Mouse (Mus musculus) spleen, adult 2 months (tissue): ENCODE data around the gene Trmt1. TPM values are rescaled to one million over a fixed set of nuclear protein-coding genes. Genes with fewer than 3 reads are reported as not detected.
A peak's percentile ranks its signal among the peaks of the same experiment; 100 is the strongest.

ENCODE experiments used
- DNase-seq, 2 experiments: peaks; one replicate each; pipeline versions ENCODE4 v3.0.0 to v3.0.0-alpha.2; 2012 to 2021; ENCODE audit warnings: low spot score in 2 of 2, low read depth in 1 of 2
- H3K27ac ChIP-seq: fragments of 200-500 bp; 2 replicates; pipeline ENCODE4 v1.5.1; 2012; ENCODE audit warnings: low read length, inconsistent platforms; ENCODE audit not compliant: insufficient read depth
- H3K27me3 ChIP-seq: fragments of 200-500 bp; 2 replicates; pipeline ENCODE4 v1.6.1; 2012; ENCODE audit warnings: mild to moderate bottlenecking, moderate library complexity, low read length, inconsistent platforms; ENCODE audit not compliant: control insufficient read depth, insufficient read depth
- H3K36me3 ChIP-seq: fragments of 200-500 bp; 2 replicates; pipeline ENCODE4 v1.6.1; 2012; ENCODE audit warnings: mild to moderate bottlenecking, low read length, inconsistent platforms; ENCODE audit not compliant: control insufficient read depth, insufficient read depth
- H3K4me1 ChIP-seq: fragments of 200-500 bp; 2 replicates; pipeline ENCODE4 v1.6.1; 2011; ENCODE audit warnings: inconsistent platforms; ENCODE audit not compliant: control insufficient read depth, insufficient read depth, insufficient read length
- H3K4me3 ChIP-seq: fragments of 200-500 bp; 2 replicates; pipeline ENCODE4 v1.5.1; 2011; ENCODE audit warnings: mild to moderate bottlenecking, inconsistent platforms; ENCODE audit not compliant: insufficient read depth, insufficient read length; ENCODE audit errors: extremely low read depth
- CTCF ChIP-seq: fragments of 200-500 bp; IDR thresholded peaks from 2 replicates; pipeline ENCODE4 v1.5.1; 2011; ENCODE audit warnings: mild to moderate bottlenecking, inconsistent platforms; ENCODE audit not compliant: insufficient read depth, insufficient read length, insufficient replicate concordance; ENCODE audit errors: extremely low read depth
- POLR2A ChIP-seq: fragments of 200-500 bp; IDR thresholded peaks from 2 replicates; pipeline ENCODE4 v1.6.1; 2011; ENCODE audit warnings: low read depth, low read length, inconsistent platforms
- WGBS: fragments of 180-500 bp; shearing (Covaris S2); methylation state at CpG from one replicate; pipeline ENCODE4 v1.1.7; 2018; 5-methylcytosine and 5-hydroxymethylcytosine counted together
- polyA plus RNA-seq: library from polyadenylated mRNA; depleted of rRNA; stranded (reverse); fragments of >200 nt; gene quantifications from 2 replicates; pipeline ENCODE4 v1.2.3, GENCODE M21; 2012

Trmt1 gene
- polyA plus RNA-seq, 1 experiment: 98.1 TPM

DNA sequence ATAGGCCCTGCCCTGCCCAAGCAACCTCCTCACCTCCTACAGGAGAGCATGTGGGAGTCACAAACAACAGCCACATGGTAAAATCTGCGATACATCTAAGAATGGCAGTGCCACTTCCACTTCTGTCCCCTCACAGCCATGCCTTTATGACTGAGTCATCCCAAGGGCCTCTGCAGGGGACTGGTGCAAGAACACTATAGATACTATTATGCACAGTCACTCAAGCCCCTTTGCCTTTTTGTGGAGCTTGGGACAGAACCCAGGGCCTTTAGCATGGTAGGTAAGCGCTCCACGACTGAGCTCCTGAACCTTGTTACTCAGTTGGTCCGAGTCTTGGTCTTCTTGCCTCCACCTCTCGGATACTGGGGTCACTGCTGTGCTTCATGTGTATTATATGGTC is 8.8 kb upstream of the Trmt1 start:
- H3K27ac ChIP-seq: no peak overlapping the region
- TF ChIP-seq POLR2A: no peak
- no peak for TF ChIP-seq CTCF
- no peak overlapping the region for H3K4me3 ChIP-seq
- DNase-seq: no peak
- no peaks in the 10 kb centered on the region for H3K27me3 ChIP-seq
- peaks cover 21% of the 10 kb centered on the region for H3K36me3 ChIP-seq
- 92% methylated on average over 5 of the region's 5 CpGs for WGBS
- no peaks in the 10 kb centered on the region for H3K4me1 ChIP-seq

DNA sequence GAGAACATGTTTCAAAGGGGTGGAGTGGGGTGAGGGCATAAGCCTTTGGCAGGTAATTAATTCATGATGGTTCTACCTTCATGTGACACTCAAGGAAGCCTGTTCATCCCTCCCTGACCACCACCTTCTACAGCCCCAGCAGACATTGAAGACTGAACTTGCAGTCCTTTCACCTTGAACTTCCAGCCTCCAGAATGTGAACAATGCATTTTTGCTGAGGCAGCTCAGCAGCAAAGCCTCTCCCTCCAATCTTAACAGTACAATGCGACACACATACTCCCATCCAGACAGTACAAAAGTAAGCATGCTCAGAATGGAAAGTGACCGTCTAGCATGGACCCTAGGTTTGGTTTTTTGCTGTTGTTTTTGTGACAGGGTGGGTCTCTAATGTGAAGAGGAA is 4.6 kb upstream of the Trmt1 start:
- TF ChIP-seq POLR2A: no peak
- DNase-seq: no peak
- 85% methylated on average over 2 of the region's 2 CpGs for WGBS
- peaks cover 4% of the 10 kb centered on the region; the same call in 1 of the 2 replicates for H3K4me1 ChIP-seq
- H3K27ac ChIP-seq: no peak overlapping the region
- H3K27me3 ChIP-seq: no peaks in the 10 kb centered on the region
- 0 out of 2 replicates have a peak, but pooled peaks cover under 1% of the 10 kb centered on the region for H3K36me3 ChIP-seq
- no peak overlapping the region for H3K4me3 ChIP-seq

DNA sequence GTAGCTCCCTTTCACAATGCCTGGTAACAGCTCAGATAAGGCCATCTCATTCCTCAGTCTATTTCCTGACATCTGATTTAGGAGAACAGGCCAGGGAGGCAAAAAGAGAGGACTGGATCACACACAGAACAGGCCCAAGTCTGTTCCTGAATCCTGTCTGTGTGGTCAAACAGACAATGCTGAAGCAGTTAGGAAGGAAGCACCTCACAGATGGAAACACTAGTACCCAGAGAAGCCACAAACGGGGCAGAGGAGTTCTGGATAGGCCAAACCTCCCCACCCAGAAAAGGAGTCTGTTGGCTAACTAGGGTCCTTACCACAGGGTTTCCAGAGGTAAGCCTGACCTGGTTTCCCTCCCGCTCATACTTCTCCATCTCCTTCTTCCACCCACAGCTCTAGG is 3.9 kb upstream of the Trmt1 start:
- H3K27ac ChIP-seq: no peak overlapping the region
- no peak for DNase-seq
- peaks cover 8% of the 10 kb centered on the region; the same call in 1 of the 2 replicates for H3K4me1 ChIP-seq
- H3K27me3 ChIP-seq: no peaks in the 10 kb centered on the region
- no peak overlapping the region for H3K4me3 ChIP-seq
- TF ChIP-seq CTCF: no peak
- no peak for TF ChIP-seq POLR2A
- 48% methylated on average over 2 of the region's 2 CpGs for WGBS
- no peaks in the 10 kb centered on the region for H3K36me3 ChIP-seq

DNA sequence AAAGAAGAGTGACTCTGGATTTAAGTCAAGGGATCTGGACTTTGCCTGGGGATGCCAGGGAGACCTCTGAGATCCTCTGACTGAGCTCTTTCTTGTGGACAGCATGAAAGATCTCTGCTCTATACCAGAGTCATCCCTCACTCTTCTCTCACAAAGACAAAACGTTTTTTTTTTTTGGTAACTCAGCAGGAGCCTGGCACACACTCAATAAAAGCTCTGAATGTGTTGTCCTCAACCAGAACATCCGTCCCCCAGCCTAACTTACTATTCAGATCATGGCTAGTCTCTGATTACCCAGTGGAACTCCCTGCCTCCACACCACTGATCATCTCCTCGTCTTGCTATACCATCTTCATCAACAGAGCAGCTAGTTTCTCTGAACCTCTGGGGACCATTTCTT is 1.6 kb upstream of the Trmt1 start:
- Histone ChIP-seq H3K4me1 (peaks cover 14% of the 10 kb centered on the region; the same call in 1 of the 2 replicates), H3K27ac (no peak overlapping the region), H3K4me3 (no peak overlapping the region), H3K36me3 (no peaks in the 10 kb centered on the region), H3K27me3 (no peaks in the 10 kb centered on the region)
- 71% methylated on average over 3 of the region's 3 CpGs for WGBS
- no peak for DNase-seq
- TF ChIP-seq CTCF (no peak), POLR2A (no peak)

DNA sequence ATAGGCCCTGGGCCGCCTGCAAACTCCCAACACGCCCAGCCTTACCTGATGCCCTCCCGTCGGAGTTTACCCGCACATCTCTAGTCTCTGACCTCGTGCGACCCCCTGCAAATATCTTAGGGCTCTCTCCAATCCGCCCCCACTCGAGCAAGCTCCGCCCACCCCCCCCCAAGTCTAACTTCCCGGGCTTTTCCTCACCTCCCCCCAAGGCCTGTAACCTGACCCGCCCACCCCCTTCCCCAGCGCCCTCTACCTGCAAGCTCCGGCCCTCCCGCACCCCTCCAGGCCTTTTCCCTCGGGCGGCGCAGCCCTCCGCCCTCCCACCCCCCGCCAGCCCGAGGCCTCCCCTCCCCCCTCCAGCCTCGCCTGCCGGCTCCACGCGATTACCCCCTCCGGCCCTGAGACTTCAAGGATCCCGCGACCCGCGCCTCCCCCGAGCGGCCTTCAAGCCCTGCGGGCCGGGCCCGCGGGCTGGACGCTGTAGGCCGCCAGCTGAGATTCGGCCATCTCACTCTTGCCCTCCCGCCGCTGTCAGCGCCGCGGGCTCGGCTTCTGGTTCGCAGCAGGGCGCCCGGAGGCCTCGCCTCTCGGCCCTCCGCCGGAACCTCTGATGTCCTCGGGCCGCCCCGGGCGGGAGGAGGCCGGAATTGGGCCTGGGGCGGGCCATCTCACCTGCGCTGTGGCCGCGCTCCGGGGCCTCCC is 1.0 kb downstream of the Trmt1 start:
- under 1% methylated on average over 52 of the region's 62 CpGs for WGBS
- TF ChIP-seq CTCF: no peak
- TF ChIP-seq POLR2A: no peak
- H3K27me3 ChIP-seq: no peaks in the 10 kb centered on the region
- H3K27ac ChIP-seq: peak overlapping the region; percentile 77
- peaks cover 18% of the 10 kb centered on the region; the same call in 1 of the 2 replicates for H3K4me1 ChIP-seq
- peak in 1 of 2 experiments; percentile 8 for DNase-seq
- H3K36me3 ChIP-seq: peaks cover 4% of the 10 kb centered on the region; the same call in 1 of the 2 replicates
- peak overlapping the region; percentile 96 for H3K4me3 ChIP-seq

DNA sequence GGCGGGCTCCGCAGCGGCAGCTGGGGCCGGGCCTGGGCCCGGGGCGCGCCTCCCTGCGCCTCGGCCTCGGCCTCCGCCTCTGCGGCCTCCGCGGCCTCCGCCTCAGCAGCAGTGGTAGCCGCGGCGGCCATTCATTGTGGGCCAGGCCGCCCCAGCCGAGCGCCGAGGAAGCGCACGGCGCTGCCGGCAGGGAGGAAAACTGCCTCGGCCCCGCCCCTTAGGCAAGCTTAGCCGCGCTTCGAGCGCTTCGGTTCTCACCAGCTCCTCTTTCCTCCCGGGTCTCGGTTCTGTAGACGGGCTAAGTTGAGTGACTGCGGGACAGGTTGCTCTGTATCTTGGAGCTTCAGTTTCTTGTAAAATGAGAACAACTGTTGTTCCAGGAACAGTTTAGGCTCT is 1.6 kb downstream of the Trmt1 start, which contains the start of gene Nacc1:
Gene Nacc1 (minus strand): TSS at position 158 of the 396 bp plus-strand sequence.
- under 1% methylated on average over 33 of the region's 37 CpGs for WGBS

More for the DNA sequence above, 1.6 kb downstream of the Trmt1 start, which contains the start of gene Nacc1:
- 0 out of 2 replicates have a peak, but pooled peaks have one; percentile 20 for TF ChIP-seq CTCF
- no peak for TF ChIP-seq POLR2A
- peak in 1 of 2 experiments; percentile 90 for DNase-seq
- Histone ChIP-seq H3K4me1 (peaks cover 18% of the 10 kb centered on the region; the same call in 1 of the 2 replicates), H3K27me3 (no peaks in the 10 kb centered on the region), H3K36me3 (peaks cover 5% of the 10 kb centered on the region), H3K27ac (peak within 1 kb of the TSS; percentile 77), H3K4me3 (peak within 1 kb of the TSS; percentile 96)
